Mouse (Mus musculus) left cerebral cortex, postnatal 14 days (tissue): ENCODE data around the gene Fbln5. TPM values are rescaled to one million over a fixed set of nuclear protein-coding genes. Genes with fewer than 3 reads are reported as not detected.

Source experiments
- DNase-seq, 2 experiments: peaks; one replicate each; pipeline ENCODE4 v3.0.0; 2021 to 2022; ENCODE audit warnings: low spot score in 2 of 2, mixed read lengths in 1 of 2
- intact Hi-C: fragments of 180-260 bp; cut with DNase I; formaldehyde crosslinking; loops from one replicate; pipeline ENCODE4 v1.15.1; 2025
- long read RNA-seq, 2 experiments: library from polyadenylated mRNA; stranded (forward); transcript quantifications; one replicate each; pipeline ENCODE4 v2.0.0; 2021
- total RNA-seq, 2 experiments: library from RNA; stranded (reverse); gene quantifications; 2 replicates each; pipeline ENCODE4 v1.2.3; 2021

The Fbln5 gene
- 10 to 100 TPM; 13.3 to 14.1 TPM for total RNA-seq
- long read RNA-seq, experiment 1, full-length matches to known transcripts = 16 of 17 reads
- long read RNA-seq, experiment 1, partial matches to known transcripts = 1 of 17 reads
- long read RNA-seq, experiment 1, other reads (novel, unspliced or antisense) = 0 of 17 reads
- long read RNA-seq, experiment 2, full-length matches to known transcripts = 31 of 31 reads
- long read RNA-seq, experiment 2, partial matches to known transcripts = 0 of 31 reads
- long read RNA-seq, experiment 2, other reads (novel, unspliced or antisense) = 0 of 31 reads

- DNase-seq = no peak
- intact Hi-C loops = no loop called here
Observed at GRCm38 (mm10) chr12:101818608-101819370, at the start of gene Fbln5. Fbln5 (minus strand) TSS chr12:101819055.

- intact Hi-C loops = no loop called here
- DNase-seq = no peak
Observed at GRCm38 (mm10) chr12:101862286-101862964, 43.6 kb upstream of the Fbln5 start.

GRCm38 (mm10) chr12:101860256-101860655 is 41.4 kb upstream of the Fbln5 start:
- intact Hi-C loops = no loop called here
- DNase-seq = no peak

GRCm38 (mm10) chr12:101858011-101858410 is 39.2 kb upstream of the Fbln5 start:
- no peak for DNase-seq
- intact Hi-C loops = no loop called here

GRCm38 (mm10) chr12:101854336-101854735 is 35.5 kb upstream of the Fbln5 start:
- intact Hi-C loops = no loop called here
- DNase-seq = no peak

GRCm38 (mm10) chr12:101851846-101852564 is 33.1 kb upstream of the Fbln5 start:
- intact Hi-C loops = no loop called here
- no peak for DNase-seq

- intact Hi-C loops = no loop called here
- DNase-seq = no peak
Observed at GRCm38 (mm10) chr12:101851314-101851713, 32.5 kb upstream of the Fbln5 start.

- intact Hi-C loops = no loop called here
- no peak for DNase-seq
Observed at GRCm38 (mm10) chr12:101836546-101837274, 17.9 kb upstream of the Fbln5 start.

GRCm38 (mm10) chr12:101834715-101835114 is 15.9 kb upstream of the Fbln5 start:
- no peak for DNase-seq
- intact Hi-C loops = no loop called here

- intact Hi-C loops = no loop called here
- no peak for DNase-seq
Observed at GRCm38 (mm10) chr12:101833776-101834175, 14.9 kb upstream of the Fbln5 start.

GRCm38 (mm10) chr12:101833115-101833506 is 14.3 kb upstream of the Fbln5 start:
- intact Hi-C loops = no loop called here
- no peak for DNase-seq

GRCm38 (mm10) chr12:101832179-101833114 is 13.6 kb upstream of the Fbln5 start:
- intact Hi-C loops = no loop called here
- no peak for DNase-seq

- intact Hi-C loops = no loop called here
- DNase-seq = no peak
Observed at GRCm38 (mm10) chr12:101831221-101831620, 12.4 kb upstream of the Fbln5 start.

- DNase-seq = no peak
- intact Hi-C loops = no loop called here
Observed at GRCm38 (mm10) chr12:101823161-101823560, 4.3 kb upstream of the Fbln5 start.

GRCm38 (mm10) chr12:101821596-101821995 is 2.7 kb upstream of the Fbln5 start:
- intact Hi-C loops = no loop called here
- no peak for DNase-seq

GRCm38 (mm10) chr12:101819570-101819969 is 715 bp upstream of the Fbln5 start:
- intact Hi-C loops = no loop called here
- no peak for DNase-seq

GRCm38 (mm10) chr12:101818246-101818607 is 628 bp downstream of the Fbln5 start:
- no peak for DNase-seq
- intact Hi-C loops = no loop called here

GRCm38 (mm10) chr12:101816810-101817209 is 2.0 kb downstream of the Fbln5 start:
- no peak for DNase-seq
- intact Hi-C loops = no loop called here
